Mouse (Mus musculus): Measurements from ENCODE around the gene Rpl36al.
A peak's percentile ranks its signal among the peaks of the same experiment; 100 is the strongest.

Gene Rpl36al

GRCm38 (mm10) chr12:69183583-69184308 lies at the start of gene Rpl36al, which contains the start of gene Mgat2:
Gene Rpl36al, minus strand, starts transcription at chr12:69184083.
Gene Mgat2, plus strand, starts transcription at chr12:69184157.
- peaks cover 5% of the 10 kb centered on the region; the same call in 1 of the 2 replicates for H3K36me3 ChIP-seq (ENCODE audit: control insufficient read depth, insufficient read depth, low read length, poor library complexity, severe bottlenecking)
- peak; percentile 98 for DNase-seq (ENCODE audit: low read depth, low spot score)
- H3K27me3 ChIP-seq (ENCODE audit: control insufficient read depth, insufficient read depth, low read length, poor library complexity, severe bottlenecking): no peaks in the 10 kb centered on the region

DNA sequence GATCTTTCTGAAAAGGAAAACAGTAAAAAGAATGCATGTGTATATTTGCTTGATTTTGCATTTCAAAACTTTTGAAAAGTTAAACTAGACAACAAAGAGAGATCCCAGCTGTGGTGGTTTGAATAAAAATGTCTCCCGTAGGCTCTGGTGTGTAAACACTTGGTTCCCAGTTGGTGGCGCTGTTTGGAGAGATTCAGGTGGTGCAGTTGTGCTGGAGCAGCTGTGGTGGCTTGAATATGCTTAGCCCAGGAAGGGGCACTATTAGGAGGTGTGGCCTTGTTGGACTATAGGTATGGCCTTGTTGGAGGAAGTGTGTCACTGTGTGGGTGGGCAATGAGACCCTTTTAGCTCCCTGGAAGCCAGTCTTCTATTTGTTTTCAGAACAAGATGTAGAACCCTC lies 45.4 kb upstream of the Rpl36al start:
- Histone ChIP-seq H3K36me3 (ENCODE audit: control insufficient read depth, insufficient read depth, low read length, poor library complexity, severe bottlenecking) (no peaks in the 10 kb centered on the region), H3K27me3 (ENCODE audit: control insufficient read depth, insufficient read depth, low read length, poor library complexity, severe bottlenecking) (no peaks in the 10 kb centered on the region)
- peak; percentile 68 for DNase-seq (ENCODE audit: low read depth, low spot score)

DNA sequence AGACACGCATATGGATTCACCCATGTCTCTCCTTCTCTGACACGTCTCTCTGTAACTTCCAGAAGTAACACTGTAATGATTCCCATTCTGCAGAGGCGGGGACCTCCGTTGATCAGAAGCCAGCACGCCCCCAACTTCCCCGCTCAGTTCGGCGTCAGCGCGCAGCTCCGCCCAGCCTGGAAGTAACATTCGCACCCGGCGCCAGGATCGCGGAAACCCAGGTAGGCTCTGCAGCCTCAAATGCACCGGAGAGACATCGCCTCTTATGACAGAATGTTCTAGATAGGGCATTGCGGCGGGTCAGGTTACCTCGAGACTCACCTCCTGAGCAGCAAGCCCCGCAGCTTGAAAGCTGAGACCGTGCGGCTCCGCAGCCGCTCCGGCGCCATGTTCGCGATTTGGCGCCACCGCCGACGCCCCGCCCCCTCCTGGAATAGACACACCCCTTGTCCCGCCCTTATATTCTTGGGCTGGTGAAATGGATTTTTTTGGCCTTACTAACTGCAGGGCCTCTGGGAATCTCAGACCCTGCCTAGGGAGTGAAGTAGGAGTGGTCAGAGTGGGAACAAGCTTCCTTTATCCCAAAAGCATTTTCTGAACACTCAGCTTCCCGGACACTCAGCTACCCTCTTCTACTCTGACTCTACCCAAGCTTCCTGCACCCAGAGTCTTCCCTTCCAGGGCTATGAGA lies 44.0 kb upstream of the Rpl36al start, which contains the start of gene Pole2:
Gene Pole2 (minus strand): TSS at position 420 of the 691 bp plus-strand sequence.
- no peaks in the 10 kb centered on the region for H3K27me3 ChIP-seq (ENCODE audit: control insufficient read depth, insufficient read depth, low read length, poor library complexity, severe bottlenecking)
- DNase-seq (ENCODE audit: low read depth, low spot score): peak; percentile 80
- no peaks in the 10 kb centered on the region for H3K36me3 ChIP-seq (ENCODE audit: control insufficient read depth, insufficient read depth, low read length, poor library complexity, severe bottlenecking)

- Histone ChIP-seq H3K27me3 (ENCODE audit: control insufficient read depth, insufficient read depth, low read length, poor library complexity, severe bottlenecking) (no peaks in the 10 kb centered on the region), H3K36me3 (ENCODE audit: control insufficient read depth, insufficient read depth, low read length, poor library complexity, severe bottlenecking) (no peaks in the 10 kb centered on the region)
- DNase-seq (ENCODE audit: low read depth, low spot score): no peak
Observed at GRCm38 (mm10) chr12:69220613-69221277, 36.9 kb upstream of the Rpl36al start.

- no peak for DNase-seq (ENCODE audit: low read depth, low spot score)
- Histone ChIP-seq H3K27me3 (ENCODE audit: control insufficient read depth, insufficient read depth, low read length, poor library complexity, severe bottlenecking) (no peaks in the 10 kb centered on the region), H3K36me3 (ENCODE audit: control insufficient read depth, insufficient read depth, low read length, poor library complexity, severe bottlenecking) (no peaks in the 10 kb centered on the region)
Observed at GRCm38 (mm10) chr12:69216587-69216986, 32.7 kb upstream of the Rpl36al start.

DNA sequence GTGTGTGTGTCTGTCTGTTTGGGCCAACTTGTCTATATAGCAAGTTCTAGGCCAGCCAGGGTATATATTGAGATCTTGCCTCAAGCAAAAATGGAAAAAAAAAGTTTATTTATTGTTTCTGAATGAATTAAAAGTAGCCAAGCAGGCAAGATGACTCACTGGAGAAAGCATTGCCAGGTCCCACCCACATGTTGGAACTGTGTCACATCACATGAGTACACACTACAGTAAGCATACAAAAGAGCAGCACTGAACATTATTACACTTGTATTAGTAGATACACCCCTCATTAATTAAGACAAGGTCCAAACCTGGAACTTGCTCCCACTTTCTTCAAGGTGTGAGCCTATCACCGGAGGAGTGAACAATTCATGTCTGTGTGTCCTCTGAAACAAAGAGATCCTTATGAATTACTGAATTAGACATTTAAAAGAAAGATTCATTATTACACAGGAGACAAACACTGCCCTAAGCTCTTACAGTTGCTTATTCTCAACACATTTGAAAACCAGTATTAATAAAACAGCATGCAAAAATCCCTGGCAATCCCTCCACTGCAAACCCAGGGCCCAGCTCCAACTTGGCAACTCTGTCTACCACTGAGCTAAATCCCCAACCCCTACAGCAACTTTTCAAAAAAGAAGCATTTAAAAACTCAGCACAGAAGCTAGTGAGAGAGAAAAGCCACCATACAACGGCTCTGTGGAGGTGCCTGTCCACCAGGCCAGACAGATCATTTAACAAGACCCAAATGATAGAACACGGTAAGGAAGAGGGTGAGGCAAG lies 31.3 kb upstream of the Rpl36al start:
- Histone ChIP-seq H3K27me3 (ENCODE audit: control insufficient read depth, insufficient read depth, low read length, poor library complexity, severe bottlenecking) (no peaks in the 10 kb centered on the region), H3K36me3 (ENCODE audit: control insufficient read depth, insufficient read depth, low read length, poor library complexity, severe bottlenecking) (no peaks in the 10 kb centered on the region)
- DNase-seq (ENCODE audit: low read depth, low spot score): no peak

- no peak for DNase-seq (ENCODE audit: low read depth, low spot score)
- H3K27me3 ChIP-seq (ENCODE audit: control insufficient read depth, insufficient read depth, low read length, poor library complexity, severe bottlenecking): no peaks in the 10 kb centered on the region
- H3K36me3 ChIP-seq (ENCODE audit: control insufficient read depth, insufficient read depth, low read length, poor library complexity, severe bottlenecking): no peaks in the 10 kb centered on the region
Observed at GRCm38 (mm10) chr12:69214393-69214792, 30.5 kb upstream of the Rpl36al start.

DNA sequence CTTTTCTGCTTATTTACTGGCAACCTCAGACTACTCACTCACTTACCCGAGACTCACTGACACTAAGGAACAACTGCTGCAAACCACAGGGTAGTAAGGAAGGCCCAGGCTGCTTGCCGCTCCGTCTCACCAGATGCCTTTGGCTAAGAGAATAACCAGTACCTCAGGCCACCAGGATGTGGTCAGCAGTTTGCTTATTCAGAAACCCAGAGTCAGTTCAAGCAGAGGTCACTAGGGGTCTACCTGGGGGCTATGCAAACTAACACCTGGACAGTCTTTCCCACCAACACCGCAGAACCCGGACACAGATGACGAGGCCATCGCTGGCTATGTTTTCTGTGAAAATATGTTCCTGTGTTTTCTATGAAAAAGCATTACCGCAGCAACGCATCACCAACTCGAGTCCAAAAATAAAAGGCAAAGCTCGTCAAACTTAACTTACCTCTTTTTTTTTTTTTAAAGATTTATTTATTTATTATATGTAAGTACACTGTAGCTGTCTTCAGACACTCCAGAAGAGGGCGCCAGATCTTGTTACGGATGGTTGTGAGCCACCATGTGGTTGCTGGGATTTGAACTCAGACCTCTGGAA lies 29.4 kb upstream of the Rpl36al start:
- Histone ChIP-seq H3K27me3 (ENCODE audit: control insufficient read depth, insufficient read depth, low read length, poor library complexity, severe bottlenecking) (no peaks in the 10 kb centered on the region), H3K36me3 (ENCODE audit: control insufficient read depth, insufficient read depth, low read length, poor library complexity, severe bottlenecking) (no peaks in the 10 kb centered on the region)
- DNase-seq (ENCODE audit: low read depth, low spot score): no peak

- DNase-seq (ENCODE audit: low read depth, low spot score): peak; percentile 32
- Histone ChIP-seq H3K27me3 (ENCODE audit: control insufficient read depth, insufficient read depth, low read length, poor library complexity, severe bottlenecking) (no peaks in the 10 kb centered on the region), H3K36me3 (ENCODE audit: control insufficient read depth, insufficient read depth, low read length, poor library complexity, severe bottlenecking) (no peaks in the 10 kb centered on the region; the same call in 1 of the 2 replicates)
Observed at GRCm38 (mm10) chr12:69211057-69211456, 27.2 kb upstream of the Rpl36al start.

- no peak for DNase-seq (ENCODE audit: low read depth, low spot score)
- Histone ChIP-seq H3K27me3 (ENCODE audit: control insufficient read depth, insufficient read depth, low read length, poor library complexity, severe bottlenecking) (no peaks in the 10 kb centered on the region), H3K36me3 (ENCODE audit: control insufficient read depth, insufficient read depth, low read length, poor library complexity, severe bottlenecking) (no peaks in the 10 kb centered on the region; the same call in 1 of the 2 replicates)
Observed at GRCm38 (mm10) chr12:69210056-69210979, 26.4 kb upstream of the Rpl36al start.

DNA sequence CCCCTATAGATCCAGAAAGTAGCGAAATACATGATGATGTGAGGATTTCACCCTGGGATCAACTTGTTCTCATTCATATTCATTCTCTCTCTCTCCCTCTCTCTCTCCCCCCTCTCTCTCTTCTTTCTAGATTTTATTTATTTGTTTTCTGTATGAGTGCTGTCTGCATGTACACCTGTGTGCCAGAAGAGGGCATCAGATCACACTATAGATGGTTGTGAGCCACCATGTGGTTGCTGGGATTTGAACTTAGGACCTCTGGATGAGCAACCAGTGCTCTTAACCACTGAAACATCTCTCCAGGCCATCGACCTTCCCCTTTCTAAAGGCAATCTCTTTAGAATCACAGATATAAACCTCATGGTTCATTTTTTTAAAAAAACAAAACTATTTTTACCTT lies 24.6 kb upstream of the Rpl36al start:
- no peaks in the 10 kb centered on the region; the same call in 1 of the 2 replicates for H3K36me3 ChIP-seq (ENCODE audit: control insufficient read depth, insufficient read depth, low read length, poor library complexity, severe bottlenecking)
- peak; percentile 30 for DNase-seq (ENCODE audit: low read depth, low spot score)

DNA sequence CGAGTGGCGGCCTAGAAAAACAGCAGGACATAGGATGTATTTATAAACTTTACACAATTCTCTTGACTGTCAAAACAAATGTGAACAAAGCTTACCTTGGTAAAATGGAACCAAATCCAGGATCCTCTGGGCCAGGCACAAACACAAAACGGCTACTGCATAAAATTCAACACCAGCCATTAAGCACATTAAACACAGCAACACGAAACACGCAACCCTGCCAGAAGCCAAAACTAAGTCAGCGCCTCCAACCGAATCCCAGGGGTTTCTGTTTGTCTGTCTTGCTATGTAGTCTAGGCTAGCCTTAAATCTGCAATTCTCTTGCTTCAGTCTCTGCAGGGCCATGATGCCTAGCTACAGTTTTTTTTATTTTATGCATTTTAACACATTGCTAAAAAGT lies 24.0 kb upstream of the Rpl36al start:
- DNase-seq (ENCODE audit: low read depth, low spot score): no peak
- Histone ChIP-seq H3K36me3 (ENCODE audit: control insufficient read depth, insufficient read depth, low read length, poor library complexity, severe bottlenecking) (no peaks in the 10 kb centered on the region; the same call in 1 of the 2 replicates), H3K27me3 (ENCODE audit: control insufficient read depth, insufficient read depth, low read length, poor library complexity, severe bottlenecking) (no peaks in the 10 kb centered on the region)

More for the DNA sequence above, 24.6 kb upstream of the Rpl36al start:
- no peaks in the 10 kb centered on the region for H3K27me3 ChIP-seq (ENCODE audit: control insufficient read depth, insufficient read depth, low read length, poor library complexity, severe bottlenecking)

- Histone ChIP-seq H3K27me3 (ENCODE audit: control insufficient read depth, insufficient read depth, low read length, poor library complexity, severe bottlenecking) (no peaks in the 10 kb centered on the region), H3K36me3 (ENCODE audit: control insufficient read depth, insufficient read depth, low read length, poor library complexity, severe bottlenecking) (no peaks in the 10 kb centered on the region; the same call in 1 of the 2 replicates)
- no peak for DNase-seq (ENCODE audit: low read depth, low spot score)
Observed at GRCm38 (mm10) chr12:69207396-69207795, 23.5 kb upstream of the Rpl36al start.

All from splenic B cell, adult 2 months (primary cell).